Comparison of ENCODE assay signal across 15 mouse cellular contexts in the genomic region with DNA sequence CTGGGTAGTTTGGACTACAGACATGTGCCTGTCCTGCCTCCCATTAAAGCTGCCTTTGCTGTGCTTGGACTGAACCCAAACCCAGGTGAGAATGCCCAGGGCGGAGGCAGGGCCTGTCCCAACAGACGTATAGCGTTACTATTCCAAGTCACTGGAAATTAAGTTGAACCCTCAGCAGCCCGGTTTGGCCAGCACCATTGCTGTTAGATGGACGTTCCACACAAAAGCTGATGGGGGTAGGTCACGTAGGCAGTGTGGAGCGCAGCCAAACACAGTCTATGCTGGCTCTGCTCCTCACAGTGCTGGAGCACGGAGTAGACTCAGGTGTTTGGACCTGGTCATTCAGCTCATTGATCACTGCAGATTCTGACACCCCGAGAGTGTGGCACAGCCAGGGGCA. TPM values are rescaled to one million over a fixed set of nuclear protein-coding genes. Genes with fewer than 3 reads are reported as not detected.
DNase-seq lines count a peak whose midpoint lies in the region; ATAC-seq and TF ChIP-seq lines count a peak whose summit lies in the region.
"Had no signal": no experiment of that assay in that cellular context is flagged by ENCODE, and none has a peak within 500 bp of the region (broad histone marks: within the 10 kb centered on the region; RNA-seq: fewer than 3 reads in every experiment).

No protein-coding gene starts in this region.

- H3K4me2 ChIP-seq in kidney, embryonic 15.5 days, result no peak overlapping the region
- H3K4me2 ChIP-seq in embryonic facial prominence, embryonic 11.5 days (ENCODE audit: low read depth, low read length), result no peak overlapping the region
- H3K4me2 ChIP-seq in neural tube, embryonic 15.5 days, result no peak overlapping the region
- H3K4me2 ChIP-seq: forebrain, embryonic 13.5 days; heart, embryonic 13.5 days; liver, embryonic 15.5 days; neural tube, embryonic 12.5 days; stomach, embryonic 15.5 days had no signal

- no peak for DNase-seq in gastrocnemius, adult 2 months
- DNase-seq in gastrocnemius, postnatal 25 days, result no peak
- DNase-seq in kidney, adult 18-20 months, result peak; percentile 37
- DNase-seq in embryonic facial prominence, embryonic 11.5 days (ENCODE audit: low spot score), result no peak
- no peak for DNase-seq in limb, embryonic 10.5 days (ENCODE audit: low spot score)
- DNase-seq: thymus, postnatal 14 days had no signal

- H3K36me3 ChIP-seq in kidney, embryonic 15.5 days, result peaks cover 33% of the 10 kb centered on the region
- no peaks in the 10 kb centered on the region for H3K36me3 ChIP-seq in embryonic facial prominence, embryonic 11.5 days (replicated peaks; ENCODE audit: control insufficient read depth, insufficient read depth, low read depth, low read length)
- peaks cover 30% of the 10 kb centered on the region for H3K36me3 ChIP-seq in limb, embryonic 10.5 days
- peaks cover 12% of the 10 kb centered on the region for H3K36me3 ChIP-seq in neural tube, embryonic 15.5 days

- ATAC-seq in kidney, embryonic 15.5 days (replicated peaks; ENCODE audit: low FRiP score), result no peak
- ATAC-seq in embryonic facial prominence, embryonic 11.5 days (replicated peaks; ENCODE audit: insufficient number of reproducible peaks, low FRiP score, low TSS enrichment, low read depth), result no peak
- ATAC-seq in CD4-positive, CD25-positive, alpha-beta regulatory T cell, adult 4 months, result no peak
- ATAC-seq in neural tube, embryonic 15.5 days (ENCODE audit: low FRiP score), result no peak
- ATAC-seq: forebrain, embryonic 13.5 days; hindbrain, postnatal 0 days had no signal

- H3K4me1 ChIP-seq in kidney, embryonic 15.5 days, result peaks cover 60% of the 10 kb centered on the region
- H3K4me1 ChIP-seq in embryonic facial prominence, embryonic 11.5 days (ENCODE audit: control insufficient read depth, insufficient read depth, low read length), result peaks cover 31% of the 10 kb centered on the region
- H3K4me1 ChIP-seq in limb, embryonic 10.5 days, result peaks cover 96% of the 10 kb centered on the region
- H3K4me1 ChIP-seq in neural tube, embryonic 15.5 days, result peaks cover 34% of the 10 kb centered on the region

- TF ChIP-seq CTCF in gastrocnemius, adult 2 months (IDR thresholded peaks at IDR 0.05), result no peak

- peak overlapping the region; percentile 90 for H3K27ac ChIP-seq in gastrocnemius, adult 2 months
- H3K27ac ChIP-seq in kidney, embryonic 15.5 days, result no peak overlapping the region; the same call in 1 of the 2 replicates
- peak overlapping the region; percentile 72 for H3K27ac ChIP-seq in embryonic facial prominence, embryonic 11.5 days (replicated peaks; ENCODE audit: low read depth, low read length)
- peak overlapping the region; percentile 56; the same call in 1 of the 2 replicates for H3K27ac ChIP-seq in limb, embryonic 10.5 days
- no peak overlapping the region for H3K27ac ChIP-seq in neural tube, embryonic 15.5 days (replicated peaks)
- H3K27ac ChIP-seq: forebrain, embryonic 13.5 days; heart, embryonic 13.5 days; hindbrain, postnatal 0 days; liver, embryonic 15.5 days; neural tube, embryonic 12.5 days had no signal

- no peaks in the 10 kb centered on the region for H3K27me3 ChIP-seq in kidney, embryonic 15.5 days
- no peaks in the 10 kb centered on the region for H3K27me3 ChIP-seq in embryonic facial prominence, embryonic 11.5 days (ENCODE audit: control insufficient read depth, insufficient read depth, low read length)
- no peaks in the 10 kb centered on the region for H3K27me3 ChIP-seq in limb, embryonic 10.5 days (ENCODE audit: low read depth, poor library complexity, severe bottlenecking)
- no peaks in the 10 kb centered on the region for H3K27me3 ChIP-seq in neural tube, embryonic 15.5 days (replicated peaks)
- H3K27me3 ChIP-seq: forebrain, embryonic 13.5 days; heart, embryonic 13.5 days; liver, embryonic 15.5 days; neural tube, embryonic 12.5 days; stomach, embryonic 15.5 days had no signal

- intact Hi-C loops in gastrocnemius, adult 2 months (cut with DNase I), result loop anchor here (2.0 to 5.0 kb wide), 2 partner anchors 41 to 166 kb away; no protein-coding TSS in a partner anchor

- no peak overlapping the region for H3K9ac ChIP-seq in kidney, embryonic 15.5 days
- no peak overlapping the region for H3K9ac ChIP-seq in embryonic facial prominence, embryonic 11.5 days (replicated peaks; ENCODE audit: low read length)
- H3K9ac ChIP-seq in neural tube, embryonic 15.5 days (replicated peaks), result no peak overlapping the region
- H3K9ac ChIP-seq: forebrain, embryonic 13.5 days; heart, embryonic 13.5 days; liver, embryonic 15.5 days; neural tube, embryonic 12.5 days; stomach, embryonic 15.5 days had no signal

- H3K4me3 ChIP-seq in gastrocnemius, adult 2 months, result no peak overlapping the region
- no peak overlapping the region for H3K4me3 ChIP-seq in kidney, embryonic 15.5 days (replicated peaks)
- no peak overlapping the region for H3K4me3 ChIP-seq in embryonic facial prominence, embryonic 11.5 days (ENCODE audit: low read depth, low read length)
- no peak overlapping the region for H3K4me3 ChIP-seq in limb, embryonic 10.5 days
- H3K4me3 ChIP-seq in neural tube, embryonic 15.5 days (replicated peaks), result no peak overlapping the region
- H3K4me3 ChIP-seq: forebrain, embryonic 13.5 days; heart, embryonic 13.5 days; liver, embryonic 15.5 days; neural tube, embryonic 12.5 days; stomach, embryonic 15.5 days had no signal

- no peaks in the 10 kb centered on the region for H3K9me3 ChIP-seq in kidney, embryonic 15.5 days (replicated peaks)
- no peaks in the 10 kb centered on the region for H3K9me3 ChIP-seq in embryonic facial prominence, embryonic 11.5 days (replicated peaks; ENCODE audit: control insufficient read depth, low read length)
- H3K9me3 ChIP-seq in limb, embryonic 10.5 days (replicated peaks), result no peaks in the 10 kb centered on the region
- no peaks in the 10 kb centered on the region for H3K9me3 ChIP-seq in neural tube, embryonic 15.5 days (replicated peaks)
- H3K9me3 ChIP-seq: forebrain, embryonic 13.5 days; heart, embryonic 13.5 days; liver, embryonic 15.5 days; neural tube, embryonic 12.5 days; stomach, embryonic 15.5 days had no signal

- 80% methylated on average over 9 of the region's 9 CpGs for WGBS in kidney, embryonic 15.5 days
- 68% methylated on average over 9 of the region's 9 CpGs for WGBS in embryonic facial prominence, embryonic 11.5 days
- 92% methylated on average over 9 of the region's 9 CpGs for WGBS in limb, embryonic 10.5 days
- 82% methylated on average over 9 of the region's 9 CpGs for WGBS in neural tube, embryonic 15.5 days

RNA-seq across cellular contexts. Expression of gene Pqlc2, which starts 57.3 kb away (rescaled TPM):
- total RNA-seq in gastrocnemius, adult 2 months (2021), result 1 to 10 TPM; 4.9 to 7.2 TPM
- total RNA-seq in gastrocnemius, postnatal 25 days (2021), result 1 to 10 TPM; 4.9 to 6.9 TPM
- polyA plus RNA-seq in kidney, embryonic 15.5 days (2015; fragmentation: Nextera tagmentation; extraction: Ambion mirVana), result 13.9 and 14.2 TPM in 2 replicates
- 13.5 and 14.2 TPM in 2 replicates for polyA plus RNA-seq in embryonic facial prominence, embryonic 11.5 days (2014; fragmentation: Nextera tagmentation; extraction: Ambion mirVana)
- 14.6 and 19.7 TPM in 2 replicates for polyA plus RNA-seq in limb, embryonic 10.5 days (2016; fragmentation: Nextera tagmentation; extraction: Ambion mirVana)
- polyA plus RNA-seq in CD4-positive, CD25-positive, alpha-beta regulatory T cell, adult 4 months (2017; shearing (Covaris generic)), result 10 to 100 TPM; 10.4 to 10.8 TPM
- polyA plus RNA-seq in neural tube, embryonic 15.5 days (2015; fragmentation: Nextera tagmentation; extraction: Ambion mirVana), result 14.0 and 14.1 TPM in 2 replicates

RNA-seq across cellular contexts. Expression of gene Akr7a5, which starts 57.3 kb away (rescaled TPM):
- 10 to 100 TPM; 31.2 to 34.7 TPM for total RNA-seq in gastrocnemius, adult 2 months (2021)
- total RNA-seq in gastrocnemius, postnatal 25 days (2021), result 10 to 100 TPM; 30.5 to 35.9 TPM
- polyA plus RNA-seq in kidney, embryonic 15.5 days (2015; fragmentation: Nextera tagmentation; extraction: Ambion mirVana), result 154 and 166 TPM in 2 replicates
- 137 and 146 TPM in 2 replicates for polyA plus RNA-seq in embryonic facial prominence, embryonic 11.5 days (2014; fragmentation: Nextera tagmentation; extraction: Ambion mirVana)
- 115 and 133 TPM in 2 replicates for polyA plus RNA-seq in limb, embryonic 10.5 days (2016; fragmentation: Nextera tagmentation; extraction: Ambion mirVana)
- 1 to 10 TPM; 9.1 TPM for polyA plus RNA-seq in CD4-positive, CD25-positive, alpha-beta regulatory T cell, adult 4 months (2017; shearing (Covaris generic))
- 64.4 and 78.1 TPM in 2 replicates for polyA plus RNA-seq in neural tube, embryonic 15.5 days (2015; fragmentation: Nextera tagmentation; extraction: Ambion mirVana)

Comparison
In these comparisons a context has a peak if more than half of its experiments do, and no peak if none do; other contexts are left out.
1. H3K27ac ChIP-seq: peak in gastrocnemius, adult 2 months (single experiment), embryonic facial prominence, embryonic 11.5 days (single experiment) and limb, embryonic 10.5 days (single experiment); none in kidney, embryonic 15.5 days (single experiment) and neural tube, embryonic 15.5 days (single experiment).